Mouse (Mus musculus): ENCODE data around the gene Rcc1.
"Not testable (repeated sequence)": the region's sequence is repeated elsewhere in the genome, so short reads cannot be mapped to it uniquely, and the experiment has no call there.

Rcc1 gene

DNA sequence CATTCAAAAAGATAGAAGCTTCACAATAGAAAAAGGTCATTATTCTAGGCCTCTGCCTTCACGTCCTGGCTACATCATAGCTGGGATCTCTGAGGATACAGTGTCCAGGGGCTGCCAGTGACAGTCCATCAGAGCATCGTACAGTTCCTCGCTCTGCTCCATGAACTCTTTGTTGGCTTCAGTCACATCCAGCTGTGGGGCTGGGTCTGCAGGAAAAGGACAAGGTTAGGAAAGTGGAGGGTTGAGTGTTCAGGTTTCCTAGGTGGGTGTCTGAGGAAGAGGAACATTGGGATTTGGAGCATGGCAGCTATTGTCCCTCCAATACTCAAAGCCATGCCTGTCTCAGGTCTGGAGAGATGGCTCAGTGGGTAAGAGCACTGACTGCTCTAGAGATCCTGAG is 41.6 kb downstream of the Rcc1 start:
- DNase-seq (ENCODE audit: low spot score): no peak

DNA sequence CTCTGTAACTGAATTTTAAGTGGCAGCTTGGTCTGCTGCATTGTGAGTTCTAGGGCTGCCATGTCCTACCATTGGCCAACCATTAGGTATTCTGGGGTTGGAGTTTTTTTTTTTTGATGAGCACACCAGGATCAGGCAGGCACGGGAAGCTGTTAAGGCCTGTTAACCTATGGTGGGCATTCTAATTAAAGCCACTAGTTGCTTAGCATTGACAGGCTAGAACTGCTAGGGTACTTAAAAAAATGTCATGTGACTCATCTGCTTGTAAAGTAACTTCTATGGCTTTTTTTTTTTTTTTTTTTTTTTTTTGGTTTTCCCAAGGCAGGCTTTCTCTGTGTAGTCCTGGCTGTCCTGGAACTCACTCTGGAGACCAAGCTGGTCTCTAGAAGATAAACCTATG is 42.2 kb downstream of the Rcc1 start:
- no peak for DNase-seq (ENCODE audit: low spot score)

DNA sequence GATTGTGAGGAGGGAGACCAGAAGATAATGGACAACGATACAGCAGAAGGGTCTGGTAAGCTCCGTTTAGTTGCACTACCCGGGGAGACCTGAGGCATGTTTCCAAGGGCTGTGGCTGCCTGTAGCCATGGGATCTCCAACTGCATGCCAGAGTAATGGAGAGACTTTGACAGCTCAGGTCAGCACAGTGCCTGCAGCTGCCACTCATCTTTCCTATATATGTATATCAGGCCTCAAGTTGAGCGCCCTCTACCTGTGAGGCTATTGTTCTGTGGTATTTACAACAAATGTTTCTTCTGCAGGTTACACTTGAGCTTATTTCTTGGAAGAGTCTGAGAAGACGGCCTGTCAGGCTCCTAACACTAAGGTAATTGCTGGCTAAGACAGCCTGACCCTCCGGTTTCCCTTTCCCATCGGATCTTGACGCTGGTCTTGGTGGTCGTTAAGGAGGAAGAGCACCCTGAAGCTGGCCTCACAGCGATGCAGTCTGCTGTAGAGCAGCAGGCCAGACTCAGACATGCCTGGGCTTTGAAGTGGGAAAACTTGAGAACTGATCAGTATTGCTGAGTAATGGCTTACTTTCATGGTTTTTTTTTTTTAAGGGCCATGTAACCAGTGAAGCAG is 43.4 kb downstream of the Rcc1 start:
- peak; percentile 72 for DNase-seq (ENCODE audit: low spot score)

DNA sequence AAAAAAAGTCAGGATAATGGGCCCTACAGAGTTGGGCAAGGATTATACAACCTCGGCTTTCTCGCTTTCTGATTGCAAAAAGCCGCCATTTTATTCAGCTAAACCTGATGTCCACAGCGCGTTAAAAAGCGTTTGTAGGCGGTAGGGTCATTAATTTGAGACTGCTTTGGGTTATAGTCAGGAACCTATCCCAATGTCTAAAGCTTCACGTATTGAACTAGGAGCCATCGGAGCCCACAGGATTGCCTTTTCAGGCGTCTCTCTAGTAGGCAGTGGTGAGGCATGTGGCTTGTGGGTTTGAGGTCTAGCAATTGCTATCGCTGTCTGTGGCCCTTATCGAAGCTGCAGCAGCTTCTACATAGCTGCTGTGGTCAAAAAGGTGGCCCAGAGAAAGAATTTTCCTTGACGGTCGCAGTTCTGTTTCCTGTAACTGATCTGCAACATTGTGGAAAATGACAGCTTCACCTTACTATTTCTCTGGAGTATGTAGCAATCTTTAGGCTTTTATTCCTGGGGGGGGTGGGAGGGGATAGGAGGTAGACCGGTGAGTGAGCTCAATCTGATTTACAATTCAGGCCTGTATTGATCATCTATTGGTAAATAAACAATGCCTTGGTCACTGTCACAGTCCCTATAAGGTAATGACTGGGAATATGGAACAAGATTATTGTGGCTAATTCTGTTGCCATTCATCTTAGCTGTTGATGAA is 44.1 kb downstream of the Rcc1 start:
- peak; percentile 43 for DNase-seq (ENCODE audit: low spot score)

DNA sequence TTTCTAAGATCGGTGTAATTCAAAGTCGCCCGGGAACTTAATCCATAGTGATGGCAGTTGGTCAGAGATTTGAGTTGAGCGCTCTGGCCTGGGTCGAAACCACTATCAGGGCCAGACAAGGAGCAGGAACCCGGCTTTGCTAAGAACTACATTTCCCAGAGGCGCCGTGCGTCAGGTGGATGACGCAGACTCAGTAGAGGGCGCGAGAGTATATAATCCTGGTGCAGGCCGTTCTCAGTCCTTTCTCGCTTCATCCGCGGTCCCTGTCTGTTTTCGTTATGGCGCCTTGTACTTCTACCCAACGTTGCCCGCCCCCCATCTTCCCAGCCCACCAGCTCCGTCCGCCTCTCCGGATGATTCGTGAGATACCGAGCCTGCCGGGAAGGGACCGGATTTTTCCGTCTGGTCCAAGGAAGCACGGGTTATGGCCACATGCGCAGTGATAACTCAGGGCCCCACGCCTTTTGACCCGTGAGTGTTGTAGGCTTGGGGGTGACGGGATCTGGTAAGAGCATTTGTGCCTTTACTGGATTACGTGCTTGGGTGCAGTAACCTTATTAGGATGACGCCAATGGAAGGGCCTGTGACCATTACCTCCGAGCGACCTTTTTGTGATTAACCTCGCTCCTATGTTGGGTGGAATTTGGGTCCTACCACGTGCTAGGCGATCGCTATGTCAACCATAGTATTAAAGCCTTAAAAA is 44.8 kb downstream of the Rcc1 start:
- DNase-seq (ENCODE audit: low spot score): peak; percentile 89

DNA sequence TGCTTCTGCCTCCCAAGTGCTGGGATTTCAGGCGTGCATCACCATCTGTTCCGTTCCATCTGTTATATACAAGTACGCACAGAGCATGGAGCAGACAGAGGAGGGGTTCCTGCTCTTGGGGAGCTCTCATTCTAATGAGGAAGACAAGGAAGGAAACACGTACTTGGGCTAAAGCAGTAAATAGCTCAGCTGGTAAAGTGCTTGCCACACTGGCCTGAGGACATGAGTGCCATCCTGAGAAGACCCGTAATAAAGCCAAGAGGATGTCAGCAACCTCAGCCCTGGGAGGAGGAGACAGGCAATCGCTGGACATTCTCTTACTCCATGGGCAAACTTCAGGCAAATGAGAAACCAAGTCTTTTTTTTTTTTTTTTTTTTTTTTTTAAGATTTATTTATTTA is 47.4 kb downstream of the Rcc1 start:
- DNase-seq (ENCODE audit: low spot score): no peak

DNA sequence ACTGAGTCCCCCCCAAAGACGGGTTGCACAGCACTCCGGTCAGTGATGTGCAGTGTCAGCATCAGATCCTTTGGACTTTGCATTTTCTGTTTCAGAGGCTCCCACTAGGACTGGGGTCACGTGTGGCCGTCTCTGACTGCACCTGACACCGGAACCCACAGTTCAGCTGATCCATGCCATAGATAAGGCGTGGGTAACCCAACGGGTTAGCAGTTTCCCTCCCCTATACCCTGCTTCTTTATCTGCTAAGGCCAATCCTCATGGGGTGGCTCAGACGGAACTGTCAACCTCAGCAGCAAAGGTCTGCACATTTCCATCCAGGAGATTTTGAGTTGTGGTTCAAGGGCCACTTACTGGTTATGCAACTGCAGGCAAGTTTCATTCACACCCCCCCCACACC is 48.1 kb downstream of the Rcc1 start:
- no peak for DNase-seq (ENCODE audit: low spot score)

DNA sequence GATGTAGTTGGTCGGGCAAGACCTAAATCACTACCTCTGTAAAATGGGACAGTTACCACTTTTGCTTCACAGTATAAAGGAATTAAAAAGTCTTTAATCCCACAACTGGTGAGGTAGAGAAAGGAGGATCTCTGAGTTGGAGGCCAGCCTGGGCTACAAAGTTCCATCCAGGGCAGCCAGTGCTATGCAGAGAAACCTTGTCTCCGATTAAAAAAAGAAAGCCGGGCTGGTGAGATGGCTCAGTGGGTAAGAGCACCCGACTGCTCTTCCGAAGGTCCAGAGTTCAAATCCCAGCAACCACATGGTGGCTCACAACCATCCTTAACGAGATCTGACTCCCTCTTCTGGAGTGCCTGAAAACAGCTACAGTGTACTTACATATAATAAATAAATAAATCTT is 49.9 kb downstream of the Rcc1 start:
- DNase-seq (ENCODE audit: low spot score): not testable (repeated sequence)

DNA sequence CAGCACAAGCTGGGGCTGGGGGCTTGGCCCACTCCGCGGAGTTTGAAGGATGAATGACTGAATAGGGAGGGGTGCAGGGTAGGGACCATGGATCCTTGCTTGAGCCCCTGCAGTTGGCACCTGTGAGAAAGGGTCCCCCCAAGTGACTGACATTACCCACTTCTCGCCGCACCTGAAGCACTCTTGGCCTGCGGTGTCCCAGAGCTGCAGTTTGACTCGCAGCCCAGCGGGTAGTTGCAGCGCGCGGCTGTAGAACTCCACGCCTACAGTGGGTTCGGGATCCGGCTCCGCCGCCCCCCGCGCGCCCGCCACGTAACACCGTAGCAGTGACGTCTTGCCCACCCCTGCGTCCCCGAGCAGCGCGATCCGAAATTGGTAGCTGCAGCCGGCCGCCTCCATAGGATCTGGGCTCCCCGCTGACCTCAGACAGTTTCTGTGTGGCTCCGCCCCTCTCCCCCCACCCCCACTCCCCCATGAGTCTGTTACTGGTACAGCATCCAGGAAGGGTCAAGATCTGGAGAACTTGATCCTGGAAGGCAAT is 50.4 kb downstream of the Rcc1 start, which contains the start of gene Rab42:
Rab42 (minus strand) TSS at position 447 of the 541 bp plus-strand sequence.
- peak; percentile 71 for DNase-seq (ENCODE audit: low spot score)

DNA sequence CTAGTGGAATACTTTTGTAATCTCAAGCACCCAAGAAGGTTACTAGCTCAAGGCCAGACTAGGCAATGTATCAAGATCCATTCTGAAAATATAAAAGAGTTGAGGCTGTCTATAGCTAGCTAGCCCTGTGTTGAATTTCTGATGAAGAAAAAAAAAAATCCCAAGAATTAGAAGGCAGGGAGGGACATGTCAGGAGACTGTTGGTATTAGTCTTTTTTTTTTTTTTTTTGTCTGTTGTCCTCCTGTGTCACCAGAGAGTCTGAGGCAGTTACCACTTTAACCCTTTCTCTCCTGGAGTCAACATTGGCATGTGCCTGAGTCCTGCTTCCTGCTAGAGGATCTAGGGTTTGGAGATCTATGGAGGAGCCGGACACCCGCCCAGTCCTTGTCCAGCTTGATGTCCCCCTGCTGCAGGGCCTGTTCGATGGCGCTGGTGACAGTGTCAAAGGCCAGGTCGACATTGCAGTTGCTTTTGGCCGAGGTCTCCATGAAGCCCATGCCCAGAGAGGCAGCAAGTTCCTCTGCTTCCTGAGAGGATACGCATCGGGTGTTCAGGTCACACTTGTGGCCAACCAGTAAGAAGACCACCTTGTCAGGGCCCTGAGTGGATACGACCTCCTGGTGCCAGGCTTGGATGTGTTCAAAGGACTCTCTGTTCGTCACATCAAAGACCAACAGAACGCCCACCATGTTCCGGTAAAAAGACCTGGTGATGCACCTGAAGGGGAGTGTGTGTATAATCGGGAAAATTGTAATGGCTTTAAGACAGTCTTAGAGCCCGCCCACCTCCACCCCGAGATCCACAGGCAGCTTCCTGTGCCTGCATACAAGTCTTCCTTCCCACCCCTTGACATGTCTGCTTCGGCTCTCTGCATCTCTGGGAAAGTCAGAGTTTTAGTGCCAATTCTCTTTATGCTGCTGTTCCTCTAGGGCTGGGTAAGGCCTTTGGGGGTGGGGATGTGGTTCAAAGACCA is 51.2 kb downstream of the Rcc1 start:
- DNase-seq (ENCODE audit: low spot score): peak; percentile 4

DNA sequence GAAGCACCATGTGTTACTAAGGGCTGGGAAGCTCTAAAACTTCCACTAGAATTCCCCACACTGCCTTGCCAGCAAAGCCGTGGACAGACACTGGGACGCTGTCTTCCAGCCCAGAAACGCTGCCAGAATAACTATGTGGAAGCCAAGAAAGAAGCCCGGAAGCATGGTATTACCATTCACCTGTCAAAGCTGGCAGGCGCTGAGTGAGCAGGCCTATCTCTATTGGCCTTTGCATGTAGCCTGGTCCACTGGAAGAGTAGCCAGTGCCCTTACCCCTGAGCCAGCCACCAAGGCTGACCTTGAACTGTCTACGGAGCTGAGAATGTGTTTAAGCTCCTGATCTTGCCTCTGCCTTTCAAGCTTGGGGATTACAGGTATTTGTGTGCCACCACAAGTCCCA is 51.9 kb downstream of the Rcc1 start:
- no peak for DNase-seq (ENCODE audit: low spot score)

DNA sequence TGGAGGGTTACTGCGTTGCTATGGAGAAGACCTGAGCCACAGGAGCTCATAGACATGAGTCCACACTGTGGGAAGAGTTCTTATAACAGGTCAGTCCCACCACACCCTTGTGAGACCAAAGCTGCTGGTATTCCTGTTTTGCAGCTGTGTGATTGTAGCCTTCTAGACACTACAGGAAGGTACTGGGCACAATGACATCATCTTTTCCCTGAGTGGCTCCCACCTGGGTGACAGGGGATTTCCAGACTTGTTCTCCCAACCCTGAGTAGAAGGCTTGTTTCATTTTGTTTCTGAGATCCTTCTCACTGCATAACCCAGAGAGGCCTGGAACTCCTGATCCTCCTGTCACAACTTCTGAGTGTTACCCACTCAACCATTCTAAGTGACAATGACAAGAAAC is 53.6 kb downstream of the Rcc1 start:
- no peak for DNase-seq (ENCODE audit: low spot score)

DNA sequence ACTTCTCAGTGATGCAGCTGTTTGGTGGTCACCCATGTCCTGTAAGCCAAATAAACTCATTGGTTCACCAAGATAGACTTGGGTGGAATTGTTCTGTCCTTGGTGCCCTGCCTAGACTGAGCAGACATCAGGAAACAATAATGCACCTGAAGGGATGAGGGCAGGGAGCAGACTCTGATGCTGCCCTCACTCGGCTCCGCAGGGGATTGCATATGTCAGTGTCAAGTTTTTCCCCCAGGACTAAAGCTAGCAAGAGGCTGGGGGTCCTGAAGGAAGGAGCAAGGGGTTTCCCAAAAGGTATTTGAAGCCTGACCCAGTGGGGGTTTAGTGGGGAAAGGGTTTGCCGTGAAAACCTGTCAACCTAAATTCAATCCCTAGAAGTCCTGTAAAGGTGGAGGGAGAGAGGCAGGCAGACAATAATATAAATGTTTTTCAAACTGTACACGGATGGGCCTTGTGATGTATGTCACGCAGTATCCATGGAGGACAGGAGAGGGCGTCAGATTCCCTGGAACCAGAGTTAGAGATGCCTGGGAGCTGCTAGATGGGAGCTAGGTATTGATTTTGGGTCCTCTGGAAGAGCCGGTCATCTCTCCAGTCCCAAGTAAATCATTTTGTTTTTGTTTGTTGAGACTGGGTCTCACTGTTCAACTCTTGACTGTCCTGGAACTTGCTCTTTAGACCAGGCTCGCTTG is 57.6 kb downstream of the Rcc1 start:
- DNase-seq (ENCODE audit: low spot score): no peak

DNA sequence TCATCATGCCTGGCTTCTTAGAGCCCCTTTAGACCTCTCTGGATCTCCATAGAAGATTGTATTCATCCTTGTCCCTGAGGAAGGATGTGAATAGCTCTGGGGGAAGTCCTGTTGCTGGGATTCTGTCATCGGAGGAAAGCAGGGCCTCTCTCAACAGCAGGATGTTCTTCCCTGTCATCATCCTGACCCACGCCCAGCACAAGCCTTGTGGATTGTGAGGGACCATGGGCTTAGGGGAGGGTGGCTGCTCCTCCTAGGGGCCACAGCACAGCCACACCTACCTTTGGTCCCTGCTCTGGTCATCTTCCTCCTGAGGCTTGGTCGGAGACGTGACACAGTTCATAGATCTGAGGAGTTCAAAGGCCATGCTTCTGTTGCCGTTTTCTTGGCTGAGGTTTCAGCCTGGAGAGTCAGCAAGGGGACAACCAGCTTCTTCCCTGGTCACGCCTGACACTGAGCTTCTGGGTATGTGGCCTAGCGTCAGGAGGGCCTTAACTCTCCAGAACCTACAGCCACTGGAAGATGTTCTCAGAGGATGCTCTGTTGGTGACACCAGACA is 59.6 kb downstream of the Rcc1 start:
- DNase-seq (ENCODE audit: low spot score): no peak

DNA sequence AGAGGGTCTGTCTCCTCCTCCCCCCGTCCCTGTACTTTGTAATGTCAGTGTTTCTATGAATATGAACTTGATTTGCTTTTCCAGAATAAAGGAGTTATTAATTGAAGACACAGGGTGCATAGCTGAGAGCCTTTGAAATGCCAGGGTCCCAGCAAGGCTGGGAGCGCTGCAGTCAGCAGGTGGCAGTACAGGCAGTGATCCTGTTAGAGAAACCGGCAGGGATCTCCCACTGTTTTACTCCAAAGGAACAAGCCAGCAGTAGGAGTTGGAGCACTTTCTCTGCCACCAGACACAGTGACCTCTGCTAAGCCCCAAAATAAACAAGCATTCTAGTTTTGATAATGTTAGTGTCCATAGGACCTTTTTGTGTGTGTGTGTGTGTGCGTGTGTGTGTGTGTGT is 60.4 kb downstream of the Rcc1 start:
- DNase-seq (ENCODE audit: low spot score): no peak

DNA sequence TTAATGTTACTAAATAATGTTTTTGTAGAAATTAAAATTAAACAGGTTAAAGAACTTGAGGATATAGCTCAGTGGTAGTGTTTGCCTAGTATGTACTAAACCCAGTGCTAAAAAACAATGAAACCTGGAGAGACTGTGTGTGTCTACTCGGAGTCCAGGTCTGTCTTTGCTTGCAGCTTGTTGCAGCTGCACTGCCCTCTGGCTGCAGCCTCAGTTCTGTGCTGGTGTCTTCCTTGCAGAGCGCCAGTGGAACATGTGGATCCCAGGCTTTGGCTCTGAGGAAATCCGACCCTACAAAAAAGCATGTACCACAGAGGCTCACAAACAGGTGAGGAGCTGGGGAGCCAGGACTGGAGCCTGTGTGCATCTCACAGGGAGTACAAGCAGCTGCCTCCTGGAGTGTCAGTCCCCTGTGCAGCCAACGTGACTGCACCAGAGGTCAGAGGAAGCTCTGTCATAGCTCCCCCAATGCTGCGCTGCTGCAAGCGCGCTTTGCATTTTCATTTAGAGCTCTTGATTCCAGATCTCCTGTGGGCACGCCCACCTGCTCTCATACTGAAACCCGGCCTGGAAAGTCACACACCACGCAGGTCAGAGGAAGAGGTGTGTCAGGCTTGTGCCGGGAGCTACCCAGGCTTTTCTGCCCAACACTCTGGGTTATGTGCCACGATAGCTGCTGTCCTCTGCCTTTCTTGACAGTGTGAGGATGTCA is 61.6 kb downstream of the Rcc1 start:
- no peak for DNase-seq (ENCODE audit: low spot score)

DNA sequence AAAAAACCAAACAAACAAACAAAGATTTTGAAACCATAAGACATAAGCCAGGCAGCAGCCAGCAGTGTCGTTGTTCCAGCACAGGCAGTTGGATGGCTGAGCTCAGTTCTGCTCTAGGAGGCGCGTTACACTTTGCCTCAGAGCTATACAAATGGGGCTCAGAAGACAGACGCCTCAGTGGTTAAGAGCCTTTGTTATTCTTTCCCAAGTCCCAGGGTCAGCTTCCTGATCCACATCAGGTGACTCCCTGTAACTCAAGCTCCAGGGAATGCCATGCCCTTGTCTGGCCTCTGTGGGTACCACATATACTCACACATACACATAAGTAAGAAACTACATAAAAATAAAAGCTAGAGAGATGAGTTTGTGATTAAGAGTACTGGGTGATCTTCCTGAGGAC is 62.3 kb downstream of the Rcc1 start:
- no peak for DNase-seq (ENCODE audit: low spot score)

DNA sequence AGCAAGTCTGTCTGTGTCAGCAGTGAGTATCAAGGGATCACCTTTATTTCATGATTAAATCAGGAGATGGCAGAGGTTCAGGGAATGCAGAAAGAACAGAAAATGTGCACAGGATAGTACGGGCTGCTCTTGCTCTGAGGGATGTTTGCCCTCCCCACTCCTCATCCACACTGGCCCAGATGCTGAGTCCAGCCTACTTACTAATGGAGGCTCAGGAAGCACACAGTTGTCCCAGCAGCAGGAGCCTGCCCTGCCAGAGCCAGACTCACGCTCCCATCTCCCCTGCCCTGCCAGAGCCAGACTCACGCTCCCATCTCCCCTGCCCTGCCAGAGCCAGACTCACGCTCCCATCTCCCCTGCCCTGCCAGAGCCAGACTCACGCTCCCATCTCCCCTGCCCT is 64.6 kb downstream of the Rcc1 start:
- not testable (repeated sequence) for DNase-seq (ENCODE audit: low spot score)
